Mouse (Mus musculus): ENCODE data around the gene Stra8. TPM values are rescaled to one million over a fixed set of nuclear protein-coding genes. Genes with fewer than 3 reads are reported as not detected.

Stra8 gene
- polyA plus RNA-seq, 1 experiment, result not detected

DNA sequence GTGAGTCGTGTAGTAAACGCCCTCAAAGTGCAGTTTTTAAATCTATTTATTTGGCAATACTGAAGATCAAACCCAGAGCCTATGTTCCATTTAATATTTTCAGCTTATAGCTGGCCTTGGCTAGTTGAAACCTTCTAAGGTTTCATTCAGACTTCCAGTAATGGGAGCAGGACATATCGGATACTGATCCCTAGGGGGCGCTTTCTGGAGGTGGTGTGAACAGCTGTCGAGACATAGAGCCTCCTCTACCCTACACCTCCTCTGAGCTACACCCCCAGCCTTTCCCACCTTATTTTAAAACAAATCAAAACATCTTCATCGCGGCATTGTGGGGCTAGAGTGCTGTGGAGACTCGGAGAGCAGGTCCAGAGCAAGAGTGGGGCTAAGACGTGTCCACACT, 60.7 kb downstream of the Stra8 start:
- TF ChIP-seq CTCF (IDR thresholded peaks at IDR 0.05; ENCODE audit: extremely low read depth, insufficient read depth, low read length) (no peak), POLR2A (IDR thresholded peaks at IDR 0.05; ENCODE audit: extremely low read depth, insufficient read depth, low read length) (no peak)
- Histone ChIP-seq H3K27ac (ENCODE audit: insufficient read depth, low read length) (no peak overlapping the region), H3K4me1 (ENCODE audit: control insufficient read depth, insufficient read depth, low read length) (no peaks in the 10 kb centered on the region), H3K4me3 (ENCODE audit: insufficient read depth, low read length) (no peak overlapping the region)

GRCm38 (mm10) chr6:34987085-34987645, 67.2 kb downstream of the Stra8 start:
- Histone ChIP-seq H3K4me1 (ENCODE audit: control insufficient read depth, insufficient read depth, low read length) (no peaks in the 10 kb centered on the region), H3K27ac (ENCODE audit: insufficient read depth, low read length) (no peak overlapping the region), H3K4me3 (ENCODE audit: insufficient read depth, low read length) (no peak overlapping the region)
- TF ChIP-seq POLR2A (IDR thresholded peaks at IDR 0.05; ENCODE audit: extremely low read depth, insufficient read depth, low read length) (no peak), CTCF (IDR thresholded peaks at IDR 0.05; ENCODE audit: extremely low read depth, insufficient read depth, low read length) (no peak)

- TF ChIP-seq POLR2A (IDR thresholded peaks at IDR 0.05; ENCODE audit: extremely low read depth, insufficient read depth, low read length) (no peak), CTCF (IDR thresholded peaks at IDR 0.05; ENCODE audit: extremely low read depth, insufficient read depth, low read length) (no peak)
- no peak within 1 kb of the TSS for H3K27ac ChIP-seq (ENCODE audit: insufficient read depth, low read length)
- no peaks in the 10 kb centered on the region for H3K4me1 ChIP-seq (ENCODE audit: control insufficient read depth, insufficient read depth, low read length)
- no peak within 1 kb of the TSS for H3K4me3 ChIP-seq (ENCODE audit: insufficient read depth, low read length)
These were observed 68.3 kb downstream of the Stra8 start, which contains the start of gene Slc23a4 for GRCm38 (mm10) chr6:34988081-34988761. Gene Slc23a4 (minus strand): TSS chr6:34988404.

Other genes with a start within 250 kb of the Stra8 start
- gene Agbl3, start 139.7 kb upstream of the Stra8 start, polyA plus RNA-seq (2012; rRNA removed), result 15.7 and 17.5 TPM in 2 replicates
- gene Tmem140, start 57.0 kb upstream of the Stra8 start, polyA plus RNA-seq (2012; rRNA removed), result 1.8 and 2.7 TPM in 2 replicates
- 6.4 and 6.5 TPM in 2 replicates for gene Cyren, start 42.1 kb upstream of the Stra8 start, polyA plus RNA-seq (2012; rRNA removed)
- gene Wdr91, start 9.3 kb upstream of the Stra8 start, polyA plus RNA-seq (2012; rRNA removed), result 31.2 and 31.8 TPM in 2 replicates
- 0.84 and 0.85 TPM in 2 replicates for gene Slc23a4, start 68.2 kb downstream of the Stra8 start, polyA plus RNA-seq (2012; rRNA removed)
- gene Cnot4, start 213.6 kb downstream of the Stra8 start, polyA plus RNA-seq (2012; rRNA removed), result 22.9 and 24.2 TPM in 2 replicates